Mouse (Mus musculus) heart, embryonic 12.5 days (tissue): ENCODE results near the gene Flt3l. TPM values are rescaled to one million over a fixed set of nuclear protein-coding genes. Genes with fewer than 3 reads are reported as not detected.
A peak's percentile ranks its signal among the peaks of the same experiment; 100 is the strongest.
"Not testable (repeated sequence)": the region's sequence is repeated elsewhere in the genome, so short reads cannot be mapped to it uniquely, and the experiment has no call there.

Experiments
- ATAC-seq: fragments of 200-750 bp; cut with Nextera tagmentation; 2 replicates; pipeline ENCODE4 v1.8.0; 2017; ENCODE audit warnings: moderate TSS enrichment, moderate library complexity; ENCODE audit not compliant: insufficient number of reproducible peaks, low FRiP score
- H3K27ac ChIP-seq: fragments of 300-500 bp; sonication (generic); 2 replicates; pipeline ENCODE4 v1.5.1; 2016; ENCODE audit warnings: mild to moderate bottlenecking, moderate library complexity; ENCODE audit not compliant: poor library complexity, severe bottlenecking
- H3K27me3 ChIP-seq: fragments of 300-500 bp; sonication (generic); replicated peaks from 2 replicates; pipeline ENCODE4 v1.6.1; 2016; ENCODE audit warnings: mild to moderate bottlenecking, moderate library complexity
- H3K36me3 ChIP-seq: fragments of 300-500 bp; sonication (generic); 2 replicates; pipeline ENCODE4 v1.6.1; 2016; ENCODE audit warnings: mild to moderate bottlenecking, moderate library complexity
- H3K4me1 ChIP-seq: fragments of 300-500 bp; sonication (generic); replicated peaks from 2 replicates; pipeline ENCODE4 v1.6.1; 2016; ENCODE audit warnings: mild to moderate bottlenecking
- H3K4me2 ChIP-seq: fragments of 300-500 bp; sonication (generic); 2 replicates; pipeline ENCODE4 v1.6.1; 2016; ENCODE audit warnings: mild to moderate bottlenecking, moderate library complexity
- H3K4me3 ChIP-seq: fragments of 300-500 bp; sonication (generic); 2 replicates; pipeline ENCODE4 v1.5.1; 2016; ENCODE audit warnings: mild to moderate bottlenecking
- H3K9ac ChIP-seq: fragments of 300-500 bp; sonication (generic); 2 replicates; pipeline ENCODE4 v1.6.1; 2016; ENCODE audit warnings: mild to moderate bottlenecking, moderate library complexity
- H3K9me3 ChIP-seq: fragments of 300-500 bp; sonication (generic); replicated peaks from 2 replicates; pipeline ENCODE4 v1.6.1; 2016; ENCODE audit warnings: mild to moderate bottlenecking, moderate library complexity
- WGBS: fragments of 180-500 bp; shearing (Covaris S2); methylation state at CpG from one replicate; pipeline ENCODE4 v1.1.7; 2016; 5-methylcytosine and 5-hydroxymethylcytosine counted together
- polyA plus RNA-seq: library from polyadenylated mRNA; unstranded; fragments of >200 nt; fragmentation: Nextera tagmentation; extraction: Ambion mirVana; gene quantifications from 2 replicates; pipeline ENCODE4 v1.2.1, GENCODE M21; 2016

Flt3l gene
- polyA plus RNA-seq, 1 experiment from 2014 or later, result 1.1 TPM

DNA sequence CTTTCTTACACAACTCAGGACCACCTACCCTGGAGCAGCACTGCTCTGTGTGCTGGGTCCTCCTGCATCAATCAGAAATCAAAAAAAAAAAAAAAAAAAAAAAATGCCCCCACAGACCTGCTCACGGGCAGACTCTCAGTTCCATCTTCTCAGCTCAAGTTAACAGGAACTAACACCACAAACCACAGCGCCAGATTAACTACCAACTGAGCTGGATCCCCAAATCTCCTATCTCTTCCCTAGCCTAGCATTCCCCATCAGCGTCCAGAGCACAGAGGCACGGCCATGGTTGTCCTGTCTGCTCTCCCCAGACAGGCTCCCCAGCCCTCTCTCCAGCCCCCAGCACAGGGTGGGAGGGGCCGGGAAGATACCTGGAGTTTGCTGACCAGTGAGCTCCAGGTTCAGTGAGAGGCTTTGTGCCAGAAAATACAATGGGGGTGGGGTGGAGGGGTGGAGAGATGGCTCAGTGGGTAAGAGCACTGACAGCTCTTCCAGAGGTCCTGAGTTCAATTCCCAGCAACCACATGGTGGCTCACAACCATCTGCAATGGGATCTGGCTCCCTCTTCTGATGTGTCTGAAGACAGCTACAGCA is 29.1 kb downstream of the Flt3l start:
- peaks cover 20% of the 10 kb centered on the region for H3K4me1 ChIP-seq
- H3K27ac ChIP-seq, result no peak overlapping the region
- H3K4me3 ChIP-seq, result no peak overlapping the region
- H3K36me3 ChIP-seq, result no peaks in the 10 kb centered on the region
- no peaks in the 10 kb centered on the region for H3K27me3 ChIP-seq
- no peak for ATAC-seq
- H3K4me2 ChIP-seq, result no peak overlapping the region
- H3K9me3 ChIP-seq, result no peaks in the 10 kb centered on the region
- H3K9ac ChIP-seq, result no peak overlapping the region
- 43% methylated on average over 5 of the region's 5 CpGs for WGBS

- Histone ChIP-seq H3K4me1 (peaks cover 20% of the 10 kb centered on the region), H3K4me3 (no peak overlapping the region), H3K4me2 (no peak overlapping the region), H3K36me3 (no peaks in the 10 kb centered on the region), H3K9ac (no peak overlapping the region), H3K9me3 (no peaks in the 10 kb centered on the region), H3K27ac (no peak overlapping the region), H3K27me3 (no peaks in the 10 kb centered on the region)
- no peak for ATAC-seq
- 62% methylated on average over 6 of the region's 6 CpGs for WGBS
Observed at GRCm38 (mm10) chr7:45106441-45106840, 29.8 kb downstream of the Flt3l start.

- no peak overlapping the region for H3K4me3 ChIP-seq
- no peak overlapping the region for H3K9ac ChIP-seq
- ATAC-seq, result no peak
- H3K27me3 ChIP-seq, result no peaks in the 10 kb centered on the region
- 79% methylated on average over 8 of the region's 8 CpGs for WGBS
- no peak overlapping the region for H3K27ac ChIP-seq
- peaks cover 20% of the 10 kb centered on the region for H3K4me1 ChIP-seq
- no peak overlapping the region for H3K4me2 ChIP-seq
- H3K9me3 ChIP-seq, result no peaks in the 10 kb centered on the region
- no peaks in the 10 kb centered on the region for H3K36me3 ChIP-seq
Observed at GRCm38 (mm10) chr7:45105491-45105890, 30.7 kb downstream of the Flt3l start.

DNA sequence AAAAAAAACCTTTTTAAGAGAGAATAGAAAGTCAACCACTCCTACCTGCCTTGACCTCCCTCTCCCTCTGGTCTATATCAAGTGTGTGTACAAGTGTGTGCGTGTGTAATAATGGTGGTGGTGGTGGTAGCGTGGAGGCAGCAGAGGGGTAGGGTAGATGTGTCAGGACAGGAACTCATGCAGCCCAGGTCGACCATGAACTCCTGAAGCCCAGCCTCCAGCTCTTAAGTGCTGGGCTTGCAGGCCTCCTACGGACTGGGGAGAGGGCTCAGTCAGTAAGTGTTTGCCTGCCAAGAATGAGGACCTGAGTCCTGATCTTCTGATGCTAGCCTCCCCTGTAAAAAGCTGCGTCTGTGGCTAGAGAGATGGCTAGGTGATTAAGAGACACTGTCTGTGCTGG is 31.3 kb downstream of the Flt3l start:
- Histone ChIP-seq H3K9ac (no peak overlapping the region), H3K9me3 (no peaks in the 10 kb centered on the region), H3K4me2 (no peak overlapping the region), H3K4me3 (no peak overlapping the region), H3K27me3 (no peaks in the 10 kb centered on the region), H3K36me3 (no peaks in the 10 kb centered on the region), H3K27ac (no peak overlapping the region), H3K4me1 (peaks cover 20% of the 10 kb centered on the region)
- WGBS, result 73% methylated on average over 5 of the region's 5 CpGs
- no peak for ATAC-seq

- no peaks in the 10 kb centered on the region for H3K9me3 ChIP-seq
- peak; percentile 81 for ATAC-seq
- peak within 1 kb of the TSS; percentile 66 for H3K9ac ChIP-seq
- peak within 1 kb of the TSS; percentile 81 for H3K27ac ChIP-seq
- WGBS, result 42% methylated on average over 7 of the region's 7 CpGs
- H3K36me3 ChIP-seq, result no peaks in the 10 kb centered on the region
- H3K4me2 ChIP-seq, result peak within 1 kb of the TSS; percentile 57
- H3K4me1 ChIP-seq, result peaks cover 20% of the 10 kb centered on the region
- H3K4me3 ChIP-seq, result peak within 1 kb of the TSS; percentile 32
- no peaks in the 10 kb centered on the region for H3K27me3 ChIP-seq
Observed at GRCm38 (mm10) chr7:45103652-45104180, 32.5 kb downstream of the Flt3l start, which contains the start of gene Fcgrt. TSS of gene Fcgrt (minus strand) at chr7:45103851.

DNA sequence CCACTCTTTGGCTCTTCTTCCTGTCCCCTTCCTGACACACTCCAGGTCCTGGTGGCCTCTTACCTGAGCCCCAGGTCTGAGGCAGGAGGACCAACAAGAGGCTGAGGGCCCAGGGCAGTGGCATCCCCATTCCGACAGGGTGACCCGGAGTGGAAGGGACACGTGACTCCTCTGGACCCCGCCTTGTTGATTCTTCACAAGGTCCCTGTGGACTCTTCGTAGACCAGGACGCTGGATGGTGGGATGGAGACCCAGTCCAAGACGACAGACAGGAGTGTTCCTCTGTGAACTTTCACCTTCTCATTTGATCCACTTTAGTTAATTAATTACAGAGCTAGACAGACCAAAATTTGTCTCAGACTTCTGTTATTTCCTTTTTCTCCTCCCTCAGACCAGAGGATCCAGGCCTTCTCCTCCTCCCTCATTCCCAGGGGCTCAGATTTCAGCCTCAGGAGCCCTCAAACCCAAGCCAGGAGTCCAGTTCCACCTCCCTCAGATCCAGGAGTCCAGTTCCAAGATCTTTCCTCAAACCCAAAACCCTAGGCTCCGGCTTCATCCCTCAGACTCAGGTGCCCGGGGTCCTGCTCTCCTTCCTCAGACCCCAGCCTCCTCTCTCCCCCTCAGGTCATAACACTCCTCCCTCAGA is 33.2 kb downstream of the Flt3l start:
- Histone ChIP-seq H3K9me3 (no peaks in the 10 kb centered on the region), H3K9ac (peak overlapping the region; percentile 66), H3K4me1 (peaks cover 20% of the 10 kb centered on the region), H3K4me2 (peak overlapping the region; percentile 57), H3K4me3 (peak overlapping the region; percentile 32), H3K27me3 (no peaks in the 10 kb centered on the region), H3K27ac (peak overlapping the region; percentile 81), H3K36me3 (no peaks in the 10 kb centered on the region)
- no peak for ATAC-seq
- 70% methylated on average over 9 of the region's 9 CpGs for WGBS

GRCm38 (mm10) chr7:45102441-45102840 is 33.8 kb downstream of the Flt3l start:
- ATAC-seq, result no peak
- WGBS, result 81% methylated on average over 11 of the region's 11 CpGs
- H3K27me3 ChIP-seq, result no peaks in the 10 kb centered on the region
- H3K9me3 ChIP-seq, result no peaks in the 10 kb centered on the region
- H3K27ac ChIP-seq, result no peak overlapping the region
- H3K36me3 ChIP-seq, result no peaks in the 10 kb centered on the region
- 0 out of 2 replicates have a peak overlapping the region, but pooled peaks have one; percentile 13 for H3K9ac ChIP-seq
- peak overlapping the region; percentile 32; the same call in 1 of the 2 replicates for H3K4me3 ChIP-seq
- peaks cover 23% of the 10 kb centered on the region for H3K4me1 ChIP-seq
- H3K4me2 ChIP-seq, result peak overlapping the region; percentile 57

DNA sequence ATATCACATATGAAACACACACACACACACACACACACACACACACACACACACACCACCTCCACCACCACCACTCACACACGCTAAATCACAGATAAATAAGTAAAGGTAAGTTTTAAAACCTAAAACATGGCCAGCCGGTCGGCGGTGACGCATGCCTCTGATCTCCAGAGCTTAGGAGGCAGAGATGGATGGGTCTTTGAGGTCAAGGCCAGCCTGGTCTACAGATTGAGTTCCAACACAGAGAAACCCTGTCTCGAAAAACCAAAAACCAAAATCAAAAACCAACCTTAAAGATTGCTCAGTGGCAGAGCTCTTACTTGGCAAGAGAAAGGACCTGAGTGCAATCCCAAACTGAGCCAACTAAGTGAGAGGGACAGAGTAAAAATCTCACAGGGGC is 36.2 kb downstream of the Flt3l start:
- Histone ChIP-seq H3K4me2 (no peak overlapping the region), H3K36me3 (peaks cover 3% of the 10 kb centered on the region; the same call in 1 of the 2 replicates), H3K27ac (no peak overlapping the region), H3K9me3 (no peaks in the 10 kb centered on the region), H3K9ac (no peak overlapping the region), H3K4me3 (no peak overlapping the region), H3K4me1 (peaks cover 27% of the 10 kb centered on the region), H3K27me3 (no peaks in the 10 kb centered on the region)
- 90% methylated on average over 6 of the region's 6 CpGs for WGBS
- ATAC-seq, result no peak

DNA sequence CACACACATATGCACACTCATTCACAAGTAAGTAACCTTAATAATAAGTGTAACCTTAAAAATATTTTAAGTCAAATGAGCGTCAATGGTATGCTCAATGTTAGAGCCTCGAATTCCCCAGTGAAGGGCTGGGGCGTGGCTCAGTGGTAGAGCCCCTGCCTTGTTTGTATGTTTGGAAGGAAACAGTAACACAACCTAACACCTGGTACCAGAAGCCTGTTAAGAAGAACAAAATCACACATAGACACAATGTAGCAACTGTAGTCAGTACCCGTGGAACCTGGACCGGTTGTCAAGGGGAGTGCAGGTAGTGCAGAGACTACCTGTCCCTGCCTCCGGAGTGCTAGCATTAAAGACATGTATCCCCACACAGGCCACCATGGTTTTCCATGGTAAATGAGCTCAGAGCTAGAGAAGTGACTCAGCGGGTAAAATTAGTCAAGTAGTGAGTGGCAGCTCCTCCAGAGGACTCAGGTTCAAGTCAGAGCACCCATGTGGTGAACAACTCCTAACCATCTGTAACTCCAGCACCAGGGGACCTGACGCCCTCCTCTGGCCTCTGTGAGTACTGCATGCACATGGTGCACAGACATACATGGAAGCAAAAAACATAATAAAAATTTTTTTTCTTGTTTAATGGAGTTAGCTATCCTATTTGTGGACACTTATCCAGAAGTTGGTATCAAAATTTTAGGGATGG is 37.5 kb downstream of the Flt3l start:
- Histone ChIP-seq H3K4me1 (peaks cover 20% of the 10 kb centered on the region), H3K4me3 (no peak overlapping the region), H3K9me3 (no peaks in the 10 kb centered on the region), H3K9ac (no peak overlapping the region), H3K27ac (no peak overlapping the region), H3K27me3 (no peaks in the 10 kb centered on the region), H3K36me3 (peaks cover 3% of the 10 kb centered on the region; the same call in 1 of the 2 replicates), H3K4me2 (no peak overlapping the region)
- 84% methylated on average over 8 of the region's 8 CpGs for WGBS
- ATAC-seq, result no peak

DNA sequence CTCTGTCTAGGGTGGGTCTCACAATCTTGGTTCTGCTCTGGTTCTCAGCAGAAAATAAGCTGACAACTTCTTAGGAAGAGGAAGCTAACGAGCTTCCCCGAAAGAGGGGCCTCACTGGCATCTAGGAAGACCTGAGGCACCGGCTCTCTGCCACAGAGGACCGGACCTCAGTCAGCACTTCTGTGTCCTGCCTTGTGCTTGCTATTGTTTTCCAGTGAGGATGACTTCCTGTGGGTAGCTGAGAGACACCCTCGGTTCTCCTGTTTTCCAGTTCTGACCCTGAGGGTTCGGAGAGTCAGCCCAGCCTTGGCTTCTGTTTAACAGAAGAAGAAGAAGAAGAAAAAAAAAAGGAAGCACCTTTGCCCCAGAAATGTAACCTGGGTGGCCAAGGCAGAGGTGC is 38.8 kb downstream of the Flt3l start:
- Histone ChIP-seq H3K27me3 (no peaks in the 10 kb centered on the region), H3K4me3 (no peak overlapping the region), H3K27ac (no peak overlapping the region), H3K36me3 (peaks cover 3% of the 10 kb centered on the region; the same call in 1 of the 2 replicates), H3K4me2 (no peak overlapping the region), H3K9ac (no peak overlapping the region), H3K4me1 (peaks cover 20% of the 10 kb centered on the region), H3K9me3 (no peaks in the 10 kb centered on the region)
- ATAC-seq, result no peak
- WGBS, result 44% methylated on average over 6 of the region's 6 CpGs

- H3K27me3 ChIP-seq, H3K4me2 ChIP-seq, H3K36me3 ChIP-seq, ATAC-seq, H3K4me3 ChIP-seq, H3K27ac ChIP-seq, H3K9ac ChIP-seq, H3K9me3 ChIP-seq: not testable (repeated sequence)
- H3K4me1 ChIP-seq, result peaks cover 22% of the 10 kb centered on the region
- 89% methylated on average over 14 of the region's 14 CpGs for WGBS
Observed at GRCm38 (mm10) chr7:45095965-45096364, 40.3 kb downstream of the Flt3l start.
